ENCODE assay signal across 9 mouse cellular contexts in the genomic region with DNA sequence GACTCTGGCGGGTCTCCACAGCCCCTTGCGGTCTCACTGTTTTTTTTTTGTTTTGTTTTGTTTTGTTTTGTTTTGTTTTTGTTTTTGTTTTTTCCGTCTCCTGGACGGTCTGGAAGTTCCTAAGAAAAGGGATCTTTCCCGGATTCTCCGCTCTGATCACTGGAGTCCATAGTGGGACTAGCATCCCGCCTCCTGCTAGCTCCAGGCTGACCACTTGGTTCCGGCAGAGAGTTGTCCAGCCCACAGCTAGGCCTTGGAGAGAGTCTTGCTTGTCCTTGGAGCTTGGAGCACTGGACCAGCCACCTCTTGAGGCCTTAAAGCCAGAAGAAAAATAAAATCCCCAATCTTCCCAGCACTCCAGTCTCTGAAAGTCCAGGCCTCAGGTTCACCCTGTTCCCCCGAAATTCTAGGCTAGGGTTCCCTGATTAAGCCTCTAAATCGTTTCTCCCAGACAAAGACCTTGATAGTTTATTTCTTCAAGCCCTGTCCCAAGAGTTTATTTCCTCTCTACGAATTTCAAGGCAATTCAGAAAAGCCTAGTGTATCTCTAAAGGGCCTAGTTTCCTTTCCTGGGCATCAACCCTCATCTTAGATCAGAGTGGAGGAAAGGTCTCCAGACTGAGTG. TPM values are rescaled to one million over a fixed set of nuclear protein-coding genes. Genes with fewer than 3 reads are reported as not detected.
DNase-seq lines count a peak whose midpoint lies in the region; ATAC-seq and TF ChIP-seq lines count a peak whose summit lies in the region.
"Had no signal": no experiment of that assay in that cellular context is flagged by ENCODE, and none has a peak within 500 bp of the region (broad histone marks: within the 10 kb centered on the region; RNA-seq: fewer than 3 reads in every experiment).

No protein-coding gene starts in this region.

- TF ChIP-seq CTCF in gastrocnemius, adult 2 months (IDR thresholded peaks at IDR 0.05) = no peak

- H3K9ac ChIP-seq in intestine, embryonic 14.5 days (ENCODE audit: low read length) = peak overlapping the region; percentile 78

- no peaks in the 10 kb centered on the region for H3K36me3 ChIP-seq in intestine, embryonic 14.5 days (ENCODE audit: control insufficient read depth, insufficient read depth, low read length)

- DNase-seq in gastrocnemius, adult 2 months = peak; percentile 25
- no peak for DNase-seq in gastrocnemius, postnatal 10 days
- DNase-seq in embryo, embryonic 9.5 days (ENCODE audit: extremely low spot score) = peak; percentile 54
- DNase-seq in intestine, embryonic 14.5 days (ENCODE audit: low spot score) = peak; percentile 80
- peak; percentile 38 to 43 for DNase-seq in lung, postnatal 4 days
- no peak for DNase-seq in ovary, adult 18-20 months (ENCODE audit: low spot score)
- no peak for DNase-seq in T-cell, adult 2 months (ENCODE audit: low spot score)

- H3K27me3 ChIP-seq in intestine, embryonic 14.5 days (replicated peaks; ENCODE audit: control insufficient read depth, insufficient read depth, low read length) = peaks cover 92% of the 10 kb centered on the region

- H3K4me2 ChIP-seq in intestine, embryonic 14.5 days (ENCODE audit: low read length) = peak overlapping the region; percentile 84

- ATAC-seq in intestine, embryonic 14.5 days (replicated peaks; ENCODE audit: low FRiP score, low TSS enrichment, low read depth) = no peak
- ATAC-seq in granulocyte monocyte progenitor cell, adult 5-6 weeks (replicated peaks; ENCODE audit: poor library complexity, severe bottlenecking) = no peak

- intact Hi-C loops in gastrocnemius, adult 2 months (cut with DNase I) = no loop called here

- H3K4me1 ChIP-seq in intestine, embryonic 14.5 days (replicated peaks; ENCODE audit: control insufficient read depth, insufficient read depth, low read length) = peaks cover 38% of the 10 kb centered on the region

- H3K9me3 ChIP-seq in intestine, embryonic 14.5 days (ENCODE audit: control insufficient read depth, low read length) = no peaks in the 10 kb centered on the region

- H3K27ac ChIP-seq in gastrocnemius, adult 2 months = peak overlapping the region; percentile 81
- peak overlapping the region; percentile 88 for H3K27ac ChIP-seq in intestine, embryonic 14.5 days (ENCODE audit: low read depth)

- peak overlapping the region; percentile 80 for H3K4me3 ChIP-seq in gastrocnemius, adult 2 months
- H3K4me3 ChIP-seq in intestine, embryonic 14.5 days (ENCODE audit: low read depth, low read length) = peak overlapping the region; percentile 63

- WGBS in intestine, embryonic 14.5 days = 19% methylated on average over 11 of the region's 11 CpGs

RNA-seq across cellular contexts. Expression of gene Tbx2, which starts 1.5 kb away (rescaled TPM):
- 1 to 10 TPM; 1.7 to 3.6 TPM for total RNA-seq in gastrocnemius, adult 2 months (2021)
- 10 to 100 TPM; 11.0 to 14.3 TPM for total RNA-seq in gastrocnemius, postnatal 10 days (2021)
- 7.2 and 7.7 TPM in 2 replicates for polyA plus RNA-seq in intestine, embryonic 14.5 days (2014; fragmentation: Nextera tagmentation; extraction: Ambion mirVana)
- 0.11 TPM in 1 of 2 replicates, not detected in the other for total RNA-seq in granulocyte monocyte progenitor cell, adult 5-6 weeks (2014; fragmentation: Nextera tagmentation)
- not detected in 2 replicates for total RNA-seq in granulocyte monocyte progenitor cell, adult 5-6 weeks (2017)

RNA-seq across cellular contexts. Expression of gene Gm11444, which starts 16.3 kb away (rescaled TPM):
- not detected for total RNA-seq in gastrocnemius, adult 2 months (2021)
- not detected for total RNA-seq in gastrocnemius, postnatal 10 days (2021)
- not detected in 2 replicates for polyA plus RNA-seq in intestine, embryonic 14.5 days (2014; fragmentation: Nextera tagmentation; extraction: Ambion mirVana)
- not detected in 2 replicates for total RNA-seq in granulocyte monocyte progenitor cell, adult 5-6 weeks (2014; fragmentation: Nextera tagmentation)
- not detected in 2 replicates for total RNA-seq in granulocyte monocyte progenitor cell, adult 5-6 weeks (2017)
- polyA plus RNA-seq: cerebellum, adult 2 months had no signal

RNA-seq across cellular contexts. Expression of gene Tbx4, which starts 52.3 kb away (rescaled TPM):
- 1 to 10 TPM in 1 of 2 experiments, under 1 TPM in 1; 0.87 to 1.8 TPM for total RNA-seq in gastrocnemius, adult 2 months (2021)
- 1 to 10 TPM; 3.0 to 4.4 TPM for total RNA-seq in gastrocnemius, postnatal 10 days (2021)
- polyA plus RNA-seq in intestine, embryonic 14.5 days (2014; fragmentation: Nextera tagmentation; extraction: Ambion mirVana) = not detected in 2 replicates
- not detected in 2 replicates for total RNA-seq in granulocyte monocyte progenitor cell, adult 5-6 weeks (2014; fragmentation: Nextera tagmentation)
- total RNA-seq in granulocyte monocyte progenitor cell, adult 5-6 weeks (2017) = not detected in 2 replicates

Comparison
In these comparisons a context has a peak if more than half of its experiments do, and no peak if none do; other contexts are left out.
1. DNase-seq: peak in gastrocnemius, adult 2 months (single experiment), embryo, embryonic 9.5 days (single experiment), intestine, embryonic 14.5 days (single experiment) and lung, postnatal 4 days (2 of 2); none in gastrocnemius, postnatal 10 days (single experiment), ovary, adult 18-20 months (single experiment) and T-cell, adult 2 months (single experiment).